35 mouse cellular contexts compared by ENCODE assay signal in the genomic region with DNA sequence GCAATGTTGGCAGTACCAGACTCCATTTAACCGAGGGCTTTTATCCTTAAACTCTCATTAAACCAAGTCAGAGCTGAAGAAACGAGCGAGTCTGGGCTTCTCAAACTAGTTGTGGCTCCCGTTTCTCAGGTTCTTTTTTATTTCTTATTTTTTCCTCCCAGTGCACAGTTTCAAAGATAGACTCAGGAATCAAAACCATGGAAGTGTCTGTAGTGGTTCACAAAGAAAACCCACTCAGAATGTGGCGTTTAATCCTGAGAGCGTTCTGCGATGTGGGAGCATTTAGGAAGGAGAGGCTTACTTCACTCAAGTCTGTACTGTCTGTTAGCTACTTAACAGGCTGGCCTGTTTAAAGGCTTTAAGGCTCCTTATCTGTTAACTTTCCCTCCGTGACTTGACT. TPM values are rescaled to one million over a fixed set of nuclear protein-coding genes. Genes with fewer than 3 reads are reported as not detected.
DNase-seq lines count a peak whose midpoint lies in the region; ATAC-seq and TF ChIP-seq lines count a peak whose summit lies in the region.
"Had no signal": no experiment of that assay in that cellular context is flagged by ENCODE, and none has a peak within 500 bp of the region (broad histone marks: within the 10 kb centered on the region; RNA-seq: fewer than 3 reads in every experiment).

No protein-coding gene starts in this region.

- peaks cover 22% of the 10 kb centered on the region for H3K4me1 ChIP-seq in heart, embryonic 10.5 days
- peaks cover 52% of the 10 kb centered on the region for H3K4me1 ChIP-seq in midbrain, embryonic 10.5 days
- peaks cover 6% of the 10 kb centered on the region for H3K4me1 ChIP-seq in midbrain, embryonic 15.5 days
- H3K4me1 ChIP-seq in liver, embryonic 12.5 days, result peaks cover 79% of the 10 kb centered on the region
- H3K4me1 ChIP-seq in liver, postnatal 0 days (ENCODE audit: insufficient read depth), result peaks cover 20% of the 10 kb centered on the region

- no peak overlapping the region for H3K9ac ChIP-seq in midbrain, embryonic 15.5 days
- peak overlapping the region; percentile 77 for H3K9ac ChIP-seq in liver, embryonic 12.5 days
- no peak overlapping the region for H3K9ac ChIP-seq in liver, postnatal 0 days (replicated peaks)
- H3K9ac ChIP-seq: forebrain, postnatal 0 days; kidney, embryonic 15.5 days had no signal

- H3K9me3 ChIP-seq in heart, embryonic 10.5 days, result no peaks in the 10 kb centered on the region
- no peaks in the 10 kb centered on the region for H3K9me3 ChIP-seq in midbrain, embryonic 10.5 days (replicated peaks)
- no peaks in the 10 kb centered on the region for H3K9me3 ChIP-seq in midbrain, embryonic 15.5 days
- no peaks in the 10 kb centered on the region for H3K9me3 ChIP-seq in liver, embryonic 12.5 days (replicated peaks)
- no peaks in the 10 kb centered on the region for H3K9me3 ChIP-seq in liver, postnatal 0 days (ENCODE audit: low read length)

- DNase-seq in heart, embryonic 10.5 days (ENCODE audit: low spot score), result no peak
- DNase-seq in heart, adult 9 months (ENCODE audit: low spot score in 2 of 2), result no peak
- DNase-seq in midbrain, embryonic 10.5 days (ENCODE audit: low spot score), result no peak
- no peak for DNase-seq in liver, postnatal 0 days
- no peak for DNase-seq in cerebellum, adult 8-10 months
- DNase-seq: adrenal gland, postnatal 10 days; cerebellum, adult 9-10 months; cerebellum, postnatal 36 days; forebrain, postnatal 0 days; gastrocnemius, postnatal 14 days; heart, adult 2 months; kidney, adult 18-20 months; kidney, postnatal 25 days; lung, postnatal 36 days; spleen, adult 18-20 months; thymus, adult 18-20 months; thymus, postnatal 25 days had no signal

- TF ChIP-seq EP300 in liver, postnatal 0 days (IDR thresholded peaks at IDR 0.05; ENCODE audit: low read depth), result no peak

- H3K27me3 ChIP-seq in heart, embryonic 10.5 days (ENCODE audit: insufficient read depth, poor library complexity, severe bottlenecking), result no peaks in the 10 kb centered on the region
- peaks cover 58% of the 10 kb centered on the region for H3K27me3 ChIP-seq in midbrain, embryonic 10.5 days (ENCODE audit: low read depth, poor library complexity, severe bottlenecking)
- H3K27me3 ChIP-seq in midbrain, embryonic 15.5 days (replicated peaks), result peaks cover 3% of the 10 kb centered on the region; the same call in 1 of the 2 replicates
- H3K27me3 ChIP-seq in liver, embryonic 12.5 days (replicated peaks), result no peaks in the 10 kb centered on the region; the same call in 1 of the 2 replicates
- H3K27me3 ChIP-seq in liver, postnatal 0 days (ENCODE audit: insufficient read depth, low read length), result peaks cover 31% of the 10 kb centered on the region

- H3K4me3 ChIP-seq in heart, embryonic 10.5 days, result peak overlapping the region; percentile 34; the same call in 1 of the 2 replicates
- no peak overlapping the region for H3K4me3 ChIP-seq in midbrain, embryonic 10.5 days
- no peak overlapping the region for H3K4me3 ChIP-seq in midbrain, embryonic 15.5 days
- peak overlapping the region; percentile 56 for H3K4me3 ChIP-seq in liver, embryonic 12.5 days
- no peak overlapping the region for H3K4me3 ChIP-seq in liver, postnatal 0 days (ENCODE audit: low read depth, low read length)
- H3K4me3 ChIP-seq: heart, adult 2 months; kidney, embryonic 15.5 days; megakaryocyte, embryonic 14.5 days had no signal

- H3K36me3 ChIP-seq in heart, embryonic 10.5 days, result no peaks in the 10 kb centered on the region
- H3K36me3 ChIP-seq in midbrain, embryonic 10.5 days, result no peaks in the 10 kb centered on the region
- H3K36me3 ChIP-seq in midbrain, embryonic 15.5 days (replicated peaks), result no peaks in the 10 kb centered on the region
- H3K36me3 ChIP-seq in liver, embryonic 12.5 days, result no peaks in the 10 kb centered on the region
- no peaks in the 10 kb centered on the region for H3K36me3 ChIP-seq in liver, postnatal 0 days (replicated peaks; ENCODE audit: insufficient read depth, low read length)
- H3K36me3 ChIP-seq: G1E; kidney, embryonic 15.5 days had no signal

- no peak for TF ChIP-seq CTCF in liver, postnatal 0 days (IDR thresholded peaks at IDR 0.05; ENCODE audit: low read depth)

- peak overlapping the region; percentile 73; the same call in 1 of the 2 replicates for H3K27ac ChIP-seq in heart, embryonic 10.5 days
- H3K27ac ChIP-seq in midbrain, embryonic 10.5 days (replicated peaks), result peak overlapping the region; percentile 76
- H3K27ac ChIP-seq in midbrain, embryonic 15.5 days, result no peak overlapping the region
- H3K27ac ChIP-seq in liver, embryonic 12.5 days, result peak overlapping the region; percentile 94
- no peak overlapping the region for H3K27ac ChIP-seq in liver, postnatal 0 days (ENCODE audit: low read depth)
- H3K27ac ChIP-seq: heart, adult 2 months; kidney, embryonic 15.5 days; stomach, postnatal 0 days had no signal

- no peak for ATAC-seq in midbrain, embryonic 15.5 days (replicated peaks)
- ATAC-seq in liver, embryonic 12.5 days, result no peak
- ATAC-seq in liver, postnatal 0 days, result no peak
- ATAC-seq: CD4-positive, CD25-positive, alpha-beta regulatory T cell, adult 4 months; forebrain, postnatal 0 days; hindbrain, embryonic 16.5 days; midbrain, embryonic 16.5 days; Patski had no signal

- 29% methylated on average over 8 of the region's 8 CpGs for WGBS in heart, embryonic 10.5 days
- WGBS in midbrain, embryonic 10.5 days, result 23% methylated on average over 8 of the region's 8 CpGs
- WGBS in midbrain, embryonic 15.5 days, result 34% methylated on average over 8 of the region's 8 CpGs
- WGBS in liver, embryonic 12.5 days (ENCODE audit: insufficient replicate concordance), result 53% methylated on average over 8 of the region's 8 CpGs
- WGBS in liver, postnatal 0 days (ENCODE audit: insufficient replicate concordance), result 72% methylated on average over 8 of the region's 8 CpGs

- no peak overlapping the region for H3K4me2 ChIP-seq in midbrain, embryonic 15.5 days
- H3K4me2 ChIP-seq in liver, embryonic 12.5 days, result peak overlapping the region; percentile 77
- peak overlapping the region; percentile 66 for H3K4me2 ChIP-seq in liver, postnatal 0 days (ENCODE audit: low read depth, low read length)
- H3K4me2 ChIP-seq: kidney, embryonic 15.5 days had no signal

RNA-seq across cellular contexts. Expression of a gene that starts 1.1 kb away (rescaled TPM):
- 12.7 and 16.3 TPM in 2 replicates for polyA plus RNA-seq in heart, embryonic 10.5 days (2016; fragmentation: Nextera tagmentation; extraction: Ambion mirVana)
- 9.5 and 10.6 TPM in 2 replicates for polyA plus RNA-seq in midbrain, embryonic 10.5 days (2016; fragmentation: Nextera tagmentation; extraction: Ambion mirVana)
- polyA plus RNA-seq in midbrain, embryonic 15.5 days (2015; fragmentation: Nextera tagmentation; extraction: Ambion mirVana), result 27.2 and 31.7 TPM in 2 replicates
- 3.8 and 4.3 TPM in 2 replicates for polyA plus RNA-seq in liver, embryonic 12.5 days (2016; fragmentation: Nextera tagmentation; extraction: Ambion mirVana)
- polyA plus RNA-seq in liver, postnatal 0 days (2015; fragmentation: Nextera tagmentation; extraction: Ambion mirVana), result 0.27 and 0.37 TPM in 2 replicates
- polyA plus RNA-seq: G1E; liver, adult 2 months had no signal

RNA-seq across cellular contexts. Expression of a gene that starts 30.9 kb away (rescaled TPM):
- polyA plus RNA-seq in heart, embryonic 10.5 days (2016; fragmentation: Nextera tagmentation; extraction: Ambion mirVana), result 1.9 and 3.1 TPM in 2 replicates
- polyA plus RNA-seq in midbrain, embryonic 10.5 days (2016; fragmentation: Nextera tagmentation; extraction: Ambion mirVana), result 1.3 and 1.8 TPM in 2 replicates
- polyA plus RNA-seq in midbrain, embryonic 15.5 days (2015; fragmentation: Nextera tagmentation; extraction: Ambion mirVana), result 0.64 and 0.77 TPM in 2 replicates
- 0.75 and 1.5 TPM in 2 replicates for polyA plus RNA-seq in liver, embryonic 12.5 days (2016; fragmentation: Nextera tagmentation; extraction: Ambion mirVana)
- polyA plus RNA-seq in liver, postnatal 0 days (2015; fragmentation: Nextera tagmentation; extraction: Ambion mirVana), result 0.70 and 0.92 TPM in 2 replicates
- polyA plus RNA-seq: liver, adult 2 months had no signal

RNA-seq across cellular contexts. Expression of a gene that starts 34.0 kb away (rescaled TPM):
- not detected in 2 replicates for polyA plus RNA-seq in heart, embryonic 10.5 days (2016; fragmentation: Nextera tagmentation; extraction: Ambion mirVana)
- not detected in 2 replicates for polyA plus RNA-seq in midbrain, embryonic 10.5 days (2016; fragmentation: Nextera tagmentation; extraction: Ambion mirVana)
- polyA plus RNA-seq in midbrain, embryonic 15.5 days (2015; fragmentation: Nextera tagmentation; extraction: Ambion mirVana), result not detected in 2 replicates
- polyA plus RNA-seq in liver, embryonic 12.5 days (2016; fragmentation: Nextera tagmentation; extraction: Ambion mirVana), result not detected in 2 replicates
- polyA plus RNA-seq in liver, postnatal 0 days (2015; fragmentation: Nextera tagmentation; extraction: Ambion mirVana), result not detected in 2 replicates
- polyA plus RNA-seq: CD4-positive, CD25-positive, alpha-beta regulatory T cell, adult 4 months; embryonic facial prominence, embryonic 11.5 days; forebrain, embryonic 11.5 days; forebrain, postnatal 0 days; G1E; hindbrain, embryonic 11.5 days; hindbrain, embryonic 16.5 days; intestine, embryonic 14.5 days; kidney, embryonic 15.5 days; limb, embryonic 11.5 days; liver, adult 2 months; lung, embryonic 16.5 days; midbrain, embryonic 16.5 days; neural tube, embryonic 11.5 days; Patski; stomach, postnatal 0 days had no signal

Comparison
In these comparisons a context has a peak if more than half of its experiments do, and no peak if none do; other contexts are left out.
1. H3K27ac ChIP-seq: peak in heart, embryonic 10.5 days (single experiment), midbrain, embryonic 10.5 days (single experiment) and liver, embryonic 12.5 days (single experiment); none in midbrain, embryonic 15.5 days (single experiment) and liver, postnatal 0 days (single experiment).
2. H3K4me3 ChIP-seq: peak in heart, embryonic 10.5 days (single experiment) and liver, embryonic 12.5 days (single experiment); none in midbrain, embryonic 10.5 days (single experiment), midbrain, embryonic 15.5 days (single experiment) and liver, postnatal 0 days (single experiment).